Mouse (Mus musculus) forebrain, embryonic 11.5 days (tissue): ENCODE data around the gene Cdcp1. TPM values are rescaled to one million over a fixed set of nuclear protein-coding genes. Genes with fewer than 3 reads are reported as not detected.

Experiments used
- ATAC-seq: fragments of 200-750 bp; cut with Nextera tagmentation; replicated peaks from 2 replicates; pipeline ENCODE4 v1.8.0; 2017; ENCODE audit warnings: moderate TSS enrichment; ENCODE audit not compliant: low FRiP score
- DNase-seq: peaks from one replicate; pipeline ENCODE4 v3.0.0-alpha.2; 2017; ENCODE audit warnings: low spot score
- H3K27ac ChIP-seq: fragments of 300-500 bp; sonication (generic); 2 replicates; pipeline ENCODE4 v1.5.1; 2014; ENCODE audit warnings: low read depth, low read length
- H3K27me3 ChIP-seq: fragments of 300-500 bp; sonication (generic); 2 replicates; pipeline ENCODE4 v1.6.1; 2014; ENCODE audit warnings: mild to moderate bottlenecking, low read length, mixed read lengths; ENCODE audit not compliant: control insufficient read depth, insufficient read depth
- H3K36me3 ChIP-seq: fragments of 300-500 bp; sonication (generic); 2 replicates; pipeline ENCODE4 v1.6.1; 2014; ENCODE audit warnings: mild to moderate bottlenecking, low read length, moderate library complexity, mixed read lengths; ENCODE audit not compliant: control insufficient read depth, insufficient read depth
- H3K4me1 ChIP-seq: fragments of 300-500 bp; sonication (generic); replicated peaks from 2 replicates; pipeline ENCODE4 v1.6.1; 2014; ENCODE audit warnings: low read length, mixed read lengths; ENCODE audit not compliant: control insufficient read depth, insufficient read depth
- H3K4me2 ChIP-seq: fragments of 300-500 bp; sonication (generic); 2 replicates; pipeline ENCODE4 v1.6.1; 2014; ENCODE audit warnings: low read depth, mild to moderate bottlenecking, low read length, moderate library complexity, mixed read lengths; ENCODE audit not compliant: severe bottlenecking
- H3K4me3 ChIP-seq: fragments of 300-500 bp; sonication (generic); 2 replicates; pipeline ENCODE4 v1.5.1; 2014; ENCODE audit warnings: low read depth, low read length
- H3K9ac ChIP-seq: fragments of 300-500 bp; sonication (generic); 2 replicates; pipeline ENCODE4 v1.6.1; 2014; ENCODE audit warnings: low read length
- H3K9me3 ChIP-seq: fragments of 300-500 bp; sonication (generic); 2 replicates; pipeline ENCODE4 v1.6.1; 2016; ENCODE audit warnings: low read length, mixed read lengths; ENCODE audit not compliant: control insufficient read depth
- WGBS: fragments of 180-500 bp; shearing (Covaris S2); extraction: QIAGEN DNeasy Blood & Tissue Kit; methylation state at CpG from one replicate; pipeline ENCODE4 v1.1.7; 2014; 5-methylcytosine and 5-hydroxymethylcytosine counted together
- polyA plus RNA-seq: library from polyadenylated mRNA; unstranded; fragments of >200 nt; fragmentation: Nextera tagmentation; extraction: Ambion mirVana; gene quantifications from 2 replicates; pipeline ENCODE4 v1.2.1, GENCODE M21; 2014

Gene Cdcp1
- polyA plus RNA-seq, 1 experiment from 2014 or later: 0.63 TPM

GRCm38 (mm10) chr9:123243988-123244387 lies 28.1 kb upstream of the Cdcp1 start:
- no peak overlapping the region for H3K9ac ChIP-seq
- no peaks in the 10 kb centered on the region for H3K9me3 ChIP-seq
- DNase-seq (no peak), ATAC-seq (no peak)
- 69% methylated on average over 10 of the region's 10 CpGs for WGBS
- H3K36me3 ChIP-seq: no peaks in the 10 kb centered on the region
- no peak overlapping the region for H3K4me2 ChIP-seq
- H3K4me1 ChIP-seq: no peaks in the 10 kb centered on the region
- no peak overlapping the region for H3K27ac ChIP-seq
- no peak overlapping the region for H3K4me3 ChIP-seq
- H3K27me3 ChIP-seq: no peaks in the 10 kb centered on the region

GRCm38 (mm10) chr9:123241191-123241590 lies 25.4 kb upstream of the Cdcp1 start:
- no peaks in the 10 kb centered on the region for H3K36me3 ChIP-seq
- no peaks in the 10 kb centered on the region for H3K9me3 ChIP-seq
- ATAC-seq: no peak
- no peak overlapping the region for H3K4me2 ChIP-seq
- H3K4me3 ChIP-seq: no peak overlapping the region
- WGBS: 88% methylated on average over 5 of the region's 5 CpGs
- H3K9ac ChIP-seq: no peak overlapping the region
- no peaks in the 10 kb centered on the region for H3K4me1 ChIP-seq
- no peak overlapping the region for H3K27ac ChIP-seq
- DNase-seq: peak; percentile 34
- H3K27me3 ChIP-seq: no peaks in the 10 kb centered on the region

- H3K36me3 ChIP-seq: no peaks in the 10 kb centered on the region
- 94% methylated on average over 2 of the region's 2 CpGs for WGBS
- DNase-seq: peak; percentile 26
- no peak overlapping the region for H3K27ac ChIP-seq
- no peak overlapping the region for H3K9ac ChIP-seq
- no peaks in the 10 kb centered on the region for H3K27me3 ChIP-seq
- no peak overlapping the region for H3K4me2 ChIP-seq
- H3K9me3 ChIP-seq: no peaks in the 10 kb centered on the region
- H3K4me1 ChIP-seq: no peaks in the 10 kb centered on the region
- H3K4me3 ChIP-seq: no peak overlapping the region
- ATAC-seq: no peak
Observed at GRCm38 (mm10) chr9:123240751-123241150, 24.9 kb upstream of the Cdcp1 start.

DNA sequence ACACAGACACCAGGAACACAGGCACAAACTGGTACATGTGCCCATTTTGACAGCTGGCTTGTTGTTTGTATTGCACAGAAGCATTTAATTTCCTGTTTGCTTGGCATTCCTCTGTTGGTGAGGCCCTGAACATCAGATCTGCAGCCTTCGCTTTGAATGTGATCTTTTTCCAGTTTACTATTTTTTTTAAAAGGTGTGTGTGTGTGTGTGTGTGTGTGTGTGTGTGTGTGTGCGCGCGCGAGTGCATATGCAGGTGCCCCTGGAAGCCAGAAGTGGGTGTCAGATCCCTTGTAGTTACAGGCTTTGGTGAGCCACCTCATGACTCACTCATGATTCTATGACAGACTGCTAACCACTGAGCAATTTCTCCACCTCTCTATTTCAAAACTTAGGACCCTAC lies 24.4 kb upstream of the Cdcp1 start:
- no peaks in the 10 kb centered on the region for H3K4me1 ChIP-seq
- H3K27ac ChIP-seq: no peak overlapping the region
- H3K27me3 ChIP-seq: no peaks in the 10 kb centered on the region
- H3K9me3 ChIP-seq: no peaks in the 10 kb centered on the region
- ATAC-seq (no peak), DNase-seq (peak; percentile 25)
- 97% methylated on average over 5 of the region's 5 CpGs for WGBS
- H3K4me2 ChIP-seq: no peak overlapping the region
- no peak overlapping the region for H3K9ac ChIP-seq
- H3K36me3 ChIP-seq: no peaks in the 10 kb centered on the region
- no peak overlapping the region for H3K4me3 ChIP-seq

- DNase-seq (no peak), ATAC-seq (no peak)
- Histone ChIP-seq H3K27me3 (no peaks in the 10 kb centered on the region), H3K4me1 (no peaks in the 10 kb centered on the region), H3K27ac (no peak overlapping the region), H3K36me3 (no peaks in the 10 kb centered on the region), H3K9ac (no peak overlapping the region), H3K4me2 (no peak overlapping the region), H3K9me3 (no peaks in the 10 kb centered on the region), H3K4me3 (no peak overlapping the region)
- WGBS: 78% methylated on average over 2 of the region's 2 CpGs
Observed at GRCm38 (mm10) chr9:123239651-123240050, 23.8 kb upstream of the Cdcp1 start.

GRCm38 (mm10) chr9:123238256-123239045 lies 22.6 kb upstream of the Cdcp1 start:
- no peaks in the 10 kb centered on the region for H3K9me3 ChIP-seq
- DNase-seq (no peak), ATAC-seq (no peak)
- H3K27me3 ChIP-seq: no peaks in the 10 kb centered on the region
- WGBS: 46% methylated on average over 4 of the region's 4 CpGs
- H3K27ac ChIP-seq: no peak overlapping the region
- H3K4me3 ChIP-seq: no peak overlapping the region
- H3K36me3 ChIP-seq: no peaks in the 10 kb centered on the region
- no peak overlapping the region for H3K4me2 ChIP-seq
- H3K4me1 ChIP-seq: no peaks in the 10 kb centered on the region
- H3K9ac ChIP-seq: no peak overlapping the region

- H3K27me3 ChIP-seq: no peaks in the 10 kb centered on the region
- H3K9me3 ChIP-seq: no peaks in the 10 kb centered on the region
- H3K36me3 ChIP-seq: no peaks in the 10 kb centered on the region
- DNase-seq: no peak
- no peak overlapping the region for H3K4me3 ChIP-seq
- ATAC-seq: no peak
- H3K27ac ChIP-seq: no peak overlapping the region
- 32% methylated on average over 2 of the region's 2 CpGs for WGBS
- H3K4me2 ChIP-seq: no peak overlapping the region
- H3K4me1 ChIP-seq: no peaks in the 10 kb centered on the region
- H3K9ac ChIP-seq: no peak overlapping the region
Observed at GRCm38 (mm10) chr9:123237739-123238138, 21.9 kb upstream of the Cdcp1 start.

DNA sequence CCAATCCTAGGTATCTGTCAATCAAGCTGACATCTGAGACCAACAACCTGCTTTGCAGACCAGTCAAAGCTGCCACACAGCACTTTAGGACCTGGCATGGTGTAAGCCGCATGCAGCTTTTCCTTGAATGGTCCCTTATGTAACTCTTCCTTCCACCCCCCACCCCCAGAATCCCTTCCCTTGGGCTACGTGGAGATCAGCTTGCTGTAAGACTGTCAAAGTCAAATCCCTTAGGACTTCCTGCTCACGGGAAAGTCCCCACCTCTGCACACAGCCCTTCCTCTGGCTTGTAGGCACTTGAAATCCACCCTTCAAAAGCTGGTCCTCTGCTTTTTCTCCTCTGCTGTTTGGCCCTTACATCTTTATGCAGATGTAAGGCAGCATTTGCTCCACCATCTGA lies 19.8 kb upstream of the Cdcp1 start:
- Histone ChIP-seq H3K36me3 (no peaks in the 10 kb centered on the region), H3K27ac (no peak overlapping the region), H3K4me2 (no peak overlapping the region), H3K9me3 (no peaks in the 10 kb centered on the region), H3K9ac (no peak overlapping the region), H3K4me3 (no peak overlapping the region), H3K4me1 (no peaks in the 10 kb centered on the region), H3K27me3 (no peaks in the 10 kb centered on the region)
- ATAC-seq: no peak
- WGBS: 53% methylated on average over 3 of the region's 3 CpGs
- DNase-seq: no peak

DNA sequence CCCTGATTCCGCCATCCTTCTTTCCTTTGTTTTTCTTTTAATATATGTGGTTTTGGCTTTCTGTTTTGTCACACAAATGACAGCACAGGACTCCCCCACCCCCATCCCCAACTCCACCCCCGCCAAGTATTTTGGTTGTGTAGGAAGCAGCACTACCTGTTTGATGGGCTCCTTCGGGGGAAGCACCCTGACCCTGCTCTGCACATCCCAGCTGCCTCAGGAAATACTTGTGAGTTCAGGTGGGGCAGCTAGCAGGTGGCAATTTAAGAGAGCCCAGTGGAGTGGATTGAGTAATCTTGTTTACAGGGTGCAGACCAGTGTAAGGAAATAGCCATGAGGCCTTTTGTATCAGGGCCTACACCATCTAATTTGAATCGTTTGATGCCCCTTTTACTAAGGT lies 14.0 kb upstream of the Cdcp1 start:
- Histone ChIP-seq H3K36me3 (no peaks in the 10 kb centered on the region), H3K27me3 (no peaks in the 10 kb centered on the region), H3K9me3 (no peaks in the 10 kb centered on the region), H3K9ac (no peak overlapping the region), H3K27ac (no peak overlapping the region), H3K4me3 (no peak overlapping the region), H3K4me2 (no peak overlapping the region), H3K4me1 (no peaks in the 10 kb centered on the region)
- 74% methylated on average over 4 of the region's 4 CpGs for WGBS
- no peak for DNase-seq
- ATAC-seq: no peak
